Mouse (Mus musculus): ENCODE results near the gene BC048679.
A peak's percentile ranks its signal among the peaks of the same experiment; 100 is the strongest.

The BC048679 gene

GRCm38 (mm10) chr7:81475221-81475620 is 22.9 kb downstream of the BC048679 start:
- no peak for DNase-seq

GRCm38 (mm10) chr7:81464906-81465450 is 33.1 kb downstream of the BC048679 start:
- DNase-seq = no peak

DNA sequence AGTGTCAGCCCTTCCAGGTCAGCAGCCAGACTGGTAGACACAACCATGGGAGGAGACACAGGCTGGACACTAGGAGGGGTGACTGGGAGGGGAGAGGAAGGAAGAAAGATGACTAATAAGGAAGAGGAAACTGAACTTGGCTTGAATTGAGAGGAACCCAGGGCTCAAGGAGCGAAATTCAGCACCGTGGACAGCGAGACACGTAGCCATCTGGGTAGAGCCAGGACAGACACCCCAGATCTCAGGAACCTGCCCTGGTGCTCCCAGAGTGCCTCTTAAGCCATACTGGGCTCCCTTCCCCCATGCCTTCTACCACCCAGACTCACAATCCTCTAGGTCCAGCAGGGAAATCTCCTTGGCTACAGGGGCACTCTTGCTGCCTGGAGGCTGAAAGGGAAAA is 34.0 kb downstream of the BC048679 start:
- DNase-seq = no peak

- DNase-seq = no peak
Observed at GRCm38 (mm10) chr7:81462815-81463214, 35.3 kb downstream of the BC048679 start.

DNA sequence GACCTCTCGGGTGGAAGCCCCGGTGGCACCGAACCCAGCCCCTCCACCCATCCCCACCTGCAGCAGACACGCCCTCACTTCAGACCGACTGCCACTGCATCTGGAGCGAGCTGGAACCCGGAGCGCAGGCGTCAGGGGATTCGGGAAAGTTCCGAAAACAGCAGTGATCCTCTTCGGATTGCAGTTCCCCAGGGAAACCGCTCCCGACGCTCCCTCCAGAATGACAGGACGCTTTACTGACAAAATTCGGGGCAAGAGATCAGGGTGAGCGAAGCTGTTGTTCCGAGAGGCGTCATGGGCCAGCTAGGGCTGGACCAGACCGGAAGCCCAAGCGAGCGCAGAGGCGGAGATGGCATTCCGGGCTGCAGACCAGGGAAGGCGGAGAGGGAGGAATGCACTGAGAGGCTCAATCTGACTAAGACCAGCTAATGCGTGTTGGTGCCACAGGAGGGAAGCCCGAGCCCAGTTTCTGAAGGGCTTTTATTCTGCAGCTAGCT is 42.9 kb downstream of the BC048679 start, which contains the start of gene Cpeb1:
Gene Cpeb1, minus strand, starts transcription at position 311 of the 497 bp plus-strand sequence.
- peak; percentile 61 for DNase-seq

GRCm38 (mm10) chr7:81454331-81455039 is 43.6 kb downstream of the BC048679 start:
- peak; percentile 70 for DNase-seq

- DNase-seq = peak; percentile 58
Observed at GRCm38 (mm10) chr7:81453443-81454274, 44.4 kb downstream of the BC048679 start.

DNA sequence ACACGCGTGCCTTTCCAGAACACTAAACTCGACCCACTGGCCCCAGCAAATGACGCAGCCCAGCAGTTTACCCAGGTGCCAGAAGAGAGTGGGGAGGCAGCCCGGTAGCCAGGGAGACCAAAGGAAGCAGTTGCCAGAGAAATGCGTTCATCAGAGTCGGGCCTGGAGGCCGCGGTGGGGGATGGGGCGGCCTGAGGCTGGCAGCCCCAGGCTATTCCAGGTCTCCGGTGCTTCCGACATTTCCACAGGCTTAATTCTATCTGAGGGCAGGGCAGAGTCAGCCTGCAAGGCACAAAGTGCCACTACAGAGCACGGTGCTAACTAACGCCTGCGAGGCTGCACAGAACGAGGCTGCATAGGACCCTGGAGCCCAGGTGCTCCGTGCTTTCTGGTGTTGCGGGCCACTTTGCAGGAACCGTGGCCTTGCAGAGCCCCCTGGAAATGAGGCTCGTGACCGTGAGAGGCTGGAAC is 45.1 kb downstream of the BC048679 start:
- DNase-seq = no peak
